Mouse (Mus musculus) myocyte (in vitro differentiated cells): ENCODE results near the gene Mrpl38.

Experiments
- CEBPB ChIP-seq: IDR thresholded peaks from 2 replicates; pipeline ENCODE4 v1.6.1; 2011; ENCODE audit warnings: mild to moderate bottlenecking, moderate library complexity; ENCODE audit not compliant: poor library complexity, insufficient read depth, severe bottlenecking
- E2F4 ChIP-seq: IDR thresholded peaks from one replicate; pipeline ENCODE4 v1.6.1; 2011; ENCODE audit warnings: mild to moderate bottlenecking, control low read depth, moderate library complexity; ENCODE audit not compliant: insufficient read depth
- MAX ChIP-seq: IDR thresholded peaks from one replicate; pipeline ENCODE4 v1.6.1; 2011; ENCODE audit warnings: low read depth, mild to moderate bottlenecking, control low read depth
- MYOD1 ChIP-seq, 3 experiments: IDR thresholded peaks; one replicate each; pipeline ENCODE4 v1.6.1; 2011; ENCODE audit warnings: control low read depth in 2 of 3, low read depth in 2 of 3, mild to moderate bottlenecking in 2 of 3, moderate library complexity in 1 of 3; ENCODE audit not compliant: insufficient read length in 2 of 3, control insufficient read depth in 1 of 3
- MYOG ChIP-seq, 3 experiments: IDR thresholded peaks; one replicate each; pipeline ENCODE4 v1.6.1; 2011; ENCODE audit warnings: control low read depth in 2 of 3, low read depth in 2 of 3, mild to moderate bottlenecking in 2 of 3; ENCODE audit not compliant: insufficient read length in 2 of 3, control insufficient read depth in 1 of 3, insufficient read depth in 1 of 3
- POLR2A ChIP-seq: IDR thresholded peaks from one replicate; pipeline ENCODE4 v1.6.1; 2011; ENCODE audit warnings: low read depth, mild to moderate bottlenecking, control low read depth, moderate library complexity; ENCODE audit not compliant: insufficient read length
- POLR2AphosphoS2 ChIP-seq: IDR thresholded peaks from one replicate; pipeline ENCODE4 v1.6.1; 2011; ENCODE audit warnings: low read depth, control low read depth; ENCODE audit not compliant: insufficient read length
- REST ChIP-seq: IDR thresholded peaks from one replicate; pipeline ENCODE4 v1.6.1; 2011; ENCODE audit warnings: mild to moderate bottlenecking, control low read depth, moderate library complexity; ENCODE audit not compliant: insufficient read depth, insufficient read length
- TCF12 ChIP-seq: IDR thresholded peaks from one replicate; pipeline ENCODE4 v1.6.1; 2011; ENCODE audit warnings: mild to moderate bottlenecking, control low read depth; ENCODE audit not compliant: poor library complexity, insufficient read depth, severe bottlenecking
- TCF3 ChIP-seq: IDR thresholded peaks from one replicate; pipeline ENCODE4 v1.6.1; 2011; ENCODE audit warnings: low read depth, control low read depth; ENCODE audit not compliant: insufficient read length
- USF1 ChIP-seq: IDR thresholded peaks from one replicate; pipeline ENCODE4 v1.6.1; 2011; ENCODE audit warnings: low read depth, mild to moderate bottlenecking, control low read depth, moderate library complexity

DNA sequence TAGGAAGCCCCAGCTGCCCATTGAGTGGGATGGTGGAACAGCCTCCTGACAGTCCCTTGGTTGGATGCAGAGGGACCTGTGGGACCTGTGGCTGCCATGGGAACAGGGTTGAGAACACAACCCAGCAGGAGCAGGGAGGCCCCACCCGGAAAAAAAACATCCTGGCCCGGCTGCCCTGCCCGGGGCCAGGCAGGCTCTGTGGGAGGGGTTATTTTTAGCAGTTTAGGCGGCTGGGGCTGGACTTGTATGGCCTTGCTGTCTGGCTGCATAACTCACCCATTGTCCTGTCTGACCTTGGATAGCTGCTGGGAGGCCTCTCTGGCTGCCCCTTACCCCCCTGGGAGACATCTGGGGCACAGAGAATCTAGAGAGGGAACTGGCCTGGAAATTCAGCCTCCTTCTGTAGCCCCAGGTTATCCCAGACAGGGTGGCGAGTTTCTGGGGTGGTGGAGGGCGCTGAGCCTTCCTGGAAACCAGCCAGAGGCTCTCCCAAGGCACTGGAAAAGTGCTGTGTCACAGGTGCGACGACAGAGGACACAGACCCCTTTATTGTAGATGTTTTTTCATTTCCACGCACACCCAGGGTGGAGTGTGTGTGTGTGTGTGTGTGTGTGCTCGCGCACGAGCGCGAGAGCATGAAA is 34.5 kb downstream of the Mrpl38 start:
- TF ChIP-seq POLR2AphosphoS2 = no peak
- TF ChIP-seq TCF12 = no peak
- TF ChIP-seq E2F4 = no peak
- peak; percentile 7 for TF ChIP-seq POLR2A
- TF ChIP-seq REST = no peak
- no peak for TF ChIP-seq CEBPB
- TF ChIP-seq USF1 = no peak
- no peak for TF ChIP-seq MAX
- no peak for TF ChIP-seq TCF3
- TF ChIP-seq MYOG (IDR thresholded peaks at IDR 0.05; ENCODE audit: control insufficient read depth in 1 of 3, insufficient read depth in 1 of 3, insufficient read length in 2 of 3, low read depth in 2 of 3) = peak in 1 of 3 experiments; percentile 25
- no peak for TF ChIP-seq MYOD1 (IDR thresholded peaks at IDR 0.05; ENCODE audit: control insufficient read depth in 1 of 3, insufficient read length in 2 of 3, low read depth in 2 of 3)
